Mouse (Mus musculus): ENCODE measurements around the gene Tlr9. TPM values are rescaled to one million over a fixed set of nuclear protein-coding genes. Genes with fewer than 3 reads are reported as not detected.
A peak's percentile ranks its signal among the peaks of the same experiment; 100 is the strongest.

Tlr9 gene
- total RNA-seq (2015) (2.2 and 4.5 TPM in 2 replicates), total RNA-seq (2017) (0.37 and 0.46 TPM in 2 replicates)

- peak; percentile 67 for ATAC-seq (replicated peaks; ENCODE audit: poor library complexity)
Observed at GRCm38 (mm10) chr9:106222261-106222851, at the start of gene Tlr9. Tlr9 (plus strand) TSS chr9:106222598.

GRCm38 (mm10) chr9:106173363-106173762 is 49.0 kb upstream of the Tlr9 start:
- ATAC-seq (replicated peaks; ENCODE audit: poor library complexity) = no peak

DNA sequence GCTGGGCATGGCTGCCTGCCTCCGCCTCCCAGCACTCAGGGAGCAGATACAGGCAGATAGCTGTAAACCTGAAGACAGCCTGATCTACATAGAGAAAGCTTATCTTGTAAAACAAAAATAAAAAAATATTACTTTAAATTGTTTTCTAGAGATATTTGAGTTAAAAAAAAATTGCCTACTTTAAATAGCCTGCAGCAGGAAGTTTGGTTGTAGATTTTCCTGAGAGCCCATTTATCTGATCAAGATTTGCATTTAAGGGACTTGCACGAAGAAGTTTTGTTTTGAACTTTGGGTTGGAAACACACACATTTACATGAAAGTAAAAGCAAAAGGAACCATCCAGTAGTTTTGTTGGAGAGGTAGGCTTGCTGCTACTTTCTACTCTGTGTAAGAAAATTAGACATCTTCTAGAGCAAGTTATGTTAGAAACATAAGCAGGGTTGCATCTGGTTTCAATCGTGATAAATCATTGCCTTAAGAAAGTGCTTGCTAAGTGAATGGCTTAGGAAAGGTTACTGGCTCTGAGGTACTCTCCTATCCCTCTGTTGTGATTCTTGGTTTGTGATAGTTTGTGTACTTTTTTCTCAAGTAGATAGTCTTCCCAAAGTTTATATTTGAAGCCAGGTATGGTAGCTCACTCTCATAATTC is 46.7 kb upstream of the Tlr9 start:
- ATAC-seq (replicated peaks; ENCODE audit: poor library complexity) = no peak

- no peak for ATAC-seq (replicated peaks; ENCODE audit: poor library complexity)
Observed at GRCm38 (mm10) chr9:106176769-106177168, 45.6 kb upstream of the Tlr9 start.

GRCm38 (mm10) chr9:106177799-106178198 is 44.6 kb upstream of the Tlr9 start:
- no peak for ATAC-seq (replicated peaks; ENCODE audit: poor library complexity)

GRCm38 (mm10) chr9:106179454-106179853 is 42.9 kb upstream of the Tlr9 start:
- ATAC-seq (replicated peaks; ENCODE audit: poor library complexity) = no peak

DNA sequence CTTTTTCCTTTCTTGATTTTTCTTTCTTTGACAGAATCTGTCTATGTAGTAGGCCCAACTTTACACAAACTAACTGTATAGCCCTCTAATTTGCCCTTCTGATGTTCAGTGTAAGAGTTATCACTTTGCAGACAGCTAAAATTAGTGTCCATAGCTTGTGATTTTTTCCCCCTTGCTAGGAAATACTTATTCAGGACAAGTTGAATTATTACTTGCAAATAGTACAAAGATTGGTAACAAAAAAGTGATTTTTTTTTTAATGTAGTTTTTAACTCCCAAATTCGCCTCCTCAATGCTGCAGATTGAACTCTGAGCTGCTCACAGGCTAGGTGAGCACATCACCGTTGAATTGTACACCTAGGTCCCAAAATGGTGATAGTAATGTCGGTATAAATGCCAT is 42.4 kb upstream of the Tlr9 start:
- ATAC-seq (replicated peaks; ENCODE audit: poor library complexity) = no peak

- no peak for ATAC-seq (replicated peaks; ENCODE audit: poor library complexity)
Observed at GRCm38 (mm10) chr9:106182146-106182545, 40.3 kb upstream of the Tlr9 start.

GRCm38 (mm10) chr9:106183996-106184395 is 38.4 kb upstream of the Tlr9 start:
- no peak for ATAC-seq (replicated peaks; ENCODE audit: poor library complexity)

- ATAC-seq (replicated peaks; ENCODE audit: poor library complexity) = no peak
Observed at GRCm38 (mm10) chr9:106191355-106191754, 31.0 kb upstream of the Tlr9 start.

DNA sequence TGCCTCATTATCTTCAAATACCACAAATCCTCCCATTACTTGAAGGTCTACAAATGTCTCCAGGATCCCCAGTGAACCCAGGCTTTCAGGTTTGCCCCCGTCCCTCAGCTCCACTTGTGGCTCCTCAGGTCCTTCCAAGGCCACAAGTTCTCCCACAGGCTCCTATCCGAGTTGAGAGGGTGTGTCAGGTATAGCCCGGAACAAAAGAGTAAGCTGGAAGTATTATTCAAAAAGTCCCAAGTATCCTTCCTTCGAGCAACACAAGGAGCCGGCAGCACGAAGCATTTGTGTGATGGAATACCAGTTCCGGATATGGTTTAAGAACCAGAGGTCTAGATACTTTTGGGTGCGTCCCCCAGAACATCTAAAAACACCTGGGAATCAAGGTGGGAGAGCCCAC is 30.4 kb upstream of the Tlr9 start:
- no peak for ATAC-seq (replicated peaks; ENCODE audit: poor library complexity)

DNA sequence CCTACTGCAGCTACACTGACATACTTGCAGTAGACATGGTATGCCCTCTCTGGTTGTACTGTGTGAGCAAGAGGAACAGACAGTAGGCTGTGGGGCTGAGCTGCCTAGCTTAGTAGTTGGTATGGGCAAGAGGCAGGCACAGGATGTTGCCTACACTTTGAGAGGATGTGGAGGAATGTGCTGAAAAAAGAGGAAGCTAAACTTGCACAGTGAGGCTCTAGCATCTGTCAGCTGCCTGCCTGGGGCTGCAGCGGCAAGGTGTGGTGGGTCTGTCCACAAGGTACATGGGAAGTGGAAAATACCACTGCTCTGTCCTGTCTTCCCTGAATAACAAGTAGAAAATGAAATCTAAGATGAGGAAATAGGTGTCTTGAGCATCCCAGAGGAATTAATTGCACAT is 29.4 kb upstream of the Tlr9 start:
- ATAC-seq (replicated peaks; ENCODE audit: poor library complexity) = peak; percentile 90

DNA sequence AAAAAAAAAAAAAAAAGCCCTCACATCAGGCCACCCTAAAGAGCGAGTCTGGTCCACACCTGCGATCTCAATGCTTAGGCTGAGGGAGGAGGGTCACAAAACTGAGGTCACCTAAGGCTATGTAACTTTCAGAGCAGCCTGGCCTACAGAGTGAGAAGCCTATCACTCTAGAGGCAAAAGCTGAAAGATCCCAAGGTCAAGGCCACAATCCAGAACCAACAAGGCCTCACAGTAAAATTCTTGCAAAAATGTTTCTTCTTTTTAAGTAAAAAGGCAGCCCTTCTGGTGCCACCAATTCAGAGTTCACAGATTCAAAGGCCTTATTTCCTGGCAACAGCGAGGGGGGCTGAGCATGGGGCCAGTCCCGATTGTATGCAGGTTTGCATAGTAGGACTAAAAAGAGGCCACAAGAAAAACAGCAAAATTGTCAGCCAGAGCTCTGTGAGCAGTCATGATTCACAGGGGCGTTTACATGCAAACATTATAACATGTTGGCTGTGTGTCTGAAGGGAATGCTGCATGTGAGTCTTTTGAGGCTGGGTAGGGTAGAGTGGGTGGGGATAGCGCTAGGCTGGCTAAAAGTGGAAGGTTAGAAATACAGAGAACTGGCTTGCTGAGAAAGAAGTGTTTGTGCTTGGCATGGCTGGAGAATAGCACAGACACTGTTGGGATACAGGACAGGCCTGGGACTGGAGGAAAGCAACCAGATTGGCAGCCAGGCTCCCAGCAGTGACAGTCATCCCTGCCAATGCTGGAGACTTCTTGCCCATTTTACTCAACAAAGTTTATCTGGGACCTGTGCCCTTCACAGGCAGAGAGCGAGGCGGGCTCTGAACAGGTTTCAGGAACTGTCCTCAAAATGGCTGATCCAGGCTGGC is 28.2 kb upstream of the Tlr9 start:
- ATAC-seq (replicated peaks; ENCODE audit: poor library complexity) = no peak

DNA sequence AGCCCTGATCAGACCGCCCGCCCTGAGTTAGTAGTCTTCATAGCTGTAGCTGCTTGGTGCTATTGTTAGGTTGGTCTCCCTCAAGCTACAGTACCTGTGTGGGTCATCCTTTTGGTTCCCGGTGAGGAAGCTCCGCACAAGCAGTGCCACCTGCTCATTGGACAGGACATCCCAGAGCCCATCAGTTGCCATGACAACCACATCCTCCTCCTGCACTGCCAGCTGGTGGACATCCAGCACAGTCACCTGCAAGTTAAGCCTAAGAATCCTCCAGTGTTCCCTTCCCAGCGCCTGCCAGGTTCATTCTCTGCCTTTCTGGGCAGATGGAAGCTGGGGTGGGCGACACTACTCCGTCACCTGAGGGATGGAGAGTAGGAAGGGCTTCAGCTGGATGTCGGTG is 26.7 kb upstream of the Tlr9 start:
- no peak for ATAC-seq (replicated peaks; ENCODE audit: poor library complexity)

- ATAC-seq (replicated peaks; ENCODE audit: poor library complexity) = peak; percentile 21; the same call in 1 of the 2 replicates
Observed at GRCm38 (mm10) chr9:106197081-106197713, 25.2 kb upstream of the Tlr9 start.

GRCm38 (mm10) chr9:106197732-106198131 is 24.7 kb upstream of the Tlr9 start:
- no peak for ATAC-seq (replicated peaks; ENCODE audit: poor library complexity)

GRCm38 (mm10) chr9:106198962-106199458 is 23.4 kb upstream of the Tlr9 start:
- ATAC-seq (replicated peaks; ENCODE audit: poor library complexity) = peak; percentile 40

DNA sequence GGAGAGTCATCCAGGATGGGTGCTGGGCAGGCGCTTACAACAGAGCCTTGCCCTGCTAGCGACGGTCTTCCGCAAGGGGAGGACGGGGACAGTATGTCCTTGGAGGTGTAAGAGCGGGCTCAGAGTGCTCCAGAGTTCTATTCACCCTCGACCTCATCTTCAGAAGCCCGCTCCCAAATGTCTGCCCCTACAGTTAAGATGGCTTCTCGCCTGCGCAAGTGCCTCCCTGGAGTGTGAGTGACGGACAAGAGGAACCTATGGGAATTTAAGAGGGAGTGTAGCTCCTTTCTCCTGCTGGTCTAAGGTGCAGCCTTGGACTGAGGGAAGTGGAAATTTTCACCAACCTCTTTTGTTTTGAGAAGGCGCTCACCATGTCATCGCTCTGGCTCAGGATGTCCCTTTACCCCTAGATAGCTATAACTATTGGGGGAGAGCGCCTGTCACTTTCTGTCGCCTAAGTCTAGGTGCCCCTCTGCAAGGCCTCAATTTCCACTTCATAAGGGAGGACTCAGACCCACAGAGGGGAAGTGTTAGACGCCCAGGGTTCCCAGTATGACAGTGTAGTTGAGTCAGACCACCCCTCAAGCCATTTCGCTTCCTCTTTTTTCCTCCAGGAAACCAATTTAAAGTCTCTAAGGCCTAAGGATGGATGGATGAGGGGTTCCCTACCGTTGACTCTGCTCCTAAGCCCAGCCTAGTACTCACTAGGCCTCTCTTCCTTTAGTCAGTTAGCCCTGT is 22.7 kb upstream of the Tlr9 start, which contains the start of gene Ppm1m:
Ppm1m (minus strand) TSS at position 212 of the 738 bp plus-strand sequence.
- peak; percentile 21 for ATAC-seq (replicated peaks; ENCODE audit: poor library complexity)

DNA sequence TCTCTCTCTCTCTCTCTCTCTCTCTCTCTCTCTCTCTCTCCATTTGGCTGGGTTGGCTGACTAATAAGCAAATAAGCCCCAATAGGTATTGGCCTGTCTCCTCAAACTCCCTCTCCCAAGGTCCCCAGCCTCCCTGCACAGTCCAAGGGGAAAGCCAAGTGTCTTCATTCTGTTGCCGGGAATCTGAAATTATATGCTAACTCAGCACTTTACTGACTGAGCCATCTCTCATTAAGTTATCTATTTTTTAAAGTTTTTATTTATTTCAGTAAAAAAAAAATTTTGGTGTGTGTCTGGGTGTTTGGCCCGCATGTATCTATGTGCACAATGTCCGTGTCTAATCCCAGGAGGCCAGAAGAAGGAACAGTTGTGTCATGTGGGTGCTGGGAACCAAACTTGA is 20.5 kb upstream of the Tlr9 start:
- no peak for ATAC-seq (replicated peaks; ENCODE audit: poor library complexity)

Data from megakaryocyte progenitor cell, adult 5-6 weeks (primary cell).